Mouse (Mus musculus) cerebellum, adult 2 months (tissue): Measurements from ENCODE around the gene Dzip1. TPM values are rescaled to one million over a fixed set of nuclear protein-coding genes. Genes with fewer than 3 reads are reported as not detected.
A peak's percentile ranks its signal among the peaks of the same experiment; 100 is the strongest.

Experiments
- DNase-seq, 2 experiments: peaks; one replicate each; pipeline ENCODE4 v3.0.0; 2021
- H3K27ac ChIP-seq: fragments of 200-500 bp; 2 replicates; pipeline ENCODE4 v1.5.1; 2012; ENCODE audit warnings: low read length, control low read depth, inconsistent platforms; ENCODE audit not compliant: insufficient read depth
- H3K27me3 ChIP-seq: fragments of 200-500 bp; 2 replicates; pipeline ENCODE4 v1.6.1; 2012; ENCODE audit warnings: inconsistent platforms, mild to moderate bottlenecking, low read length, moderate library complexity; ENCODE audit not compliant: control insufficient read depth, insufficient read depth
- H3K4me1 ChIP-seq: fragments of 200-500 bp; 2 replicates; pipeline ENCODE4 v1.6.1; 2011; ENCODE audit warnings: low read length; ENCODE audit not compliant: control insufficient read depth, insufficient read depth
- H3K4me3 ChIP-seq: fragments of 200-500 bp; replicated peaks from 2 replicates; pipeline ENCODE3; 2011; ENCODE audit warnings: mild to moderate bottlenecking, low read depth, low read length, control low read depth; ENCODE audit not compliant: insufficient read depth
- CTCF ChIP-seq: fragments of 200-500 bp; IDR thresholded peaks from 2 replicates; pipeline ENCODE4 v1.5.1; 2011; ENCODE audit warnings: low read depth, mild to moderate bottlenecking, control low read depth, low read length, moderate library complexity, borderline replicate concordance; ENCODE audit not compliant: insufficient read depth
- POLR2A ChIP-seq: fragments of 200-500 bp; IDR thresholded peaks from 2 replicates; pipeline ENCODE4 v1.6.1; 2011; ENCODE audit warnings: low read length, control low read depth, borderline replicate concordance; ENCODE audit not compliant: insufficient read depth
- WGBS: fragments of 180-500 bp; shearing (Covaris S2); methylation state at CpG from one replicate; pipeline ENCODE4 v1.1.7; 2018; 5-methylcytosine and 5-hydroxymethylcytosine counted together
- polyA plus RNA-seq: library from polyadenylated mRNA; depleted of rRNA; stranded (reverse); fragments of >200 nt; gene quantifications from 2 replicates; pipeline ENCODE4 v1.2.3, GENCODE M21; 2012

The Dzip1 gene
- polyA plus RNA-seq, 1 experiment = 75.3 TPM

- TF ChIP-seq CTCF (no peak), POLR2A (no peak)
- no peak for DNase-seq
- no peaks in the 10 kb centered on the region for H3K27me3 ChIP-seq
- H3K4me1 ChIP-seq = no peaks in the 10 kb centered on the region
- H3K27ac ChIP-seq = no peak overlapping the region
- 94% methylated on average over 10 of the region's 10 CpGs for WGBS
- H3K4me3 ChIP-seq = no peak overlapping the region
Measured at GRCm38 (mm10) chr14:118866014-118866811, 59.0 kb downstream of the Dzip1 start.

DNA sequence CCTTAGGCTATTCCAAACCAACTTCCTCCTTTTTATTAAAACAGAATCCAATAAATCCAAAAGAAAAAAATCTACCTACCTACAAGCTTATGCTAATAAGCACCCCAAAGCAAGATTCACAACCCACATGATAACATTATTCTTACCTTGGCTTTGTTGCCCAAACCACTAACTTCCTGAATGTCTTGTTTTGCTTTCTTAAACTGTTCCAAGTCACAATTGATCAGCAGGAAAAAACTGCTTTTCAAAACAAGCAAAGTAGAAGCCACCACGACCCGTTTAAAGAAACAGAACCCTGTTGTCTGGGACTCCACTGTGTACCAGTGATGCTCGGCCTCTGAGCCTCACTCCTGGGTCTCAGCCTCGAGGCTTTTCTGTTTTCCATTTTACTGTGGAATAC is 60.4 kb downstream of the Dzip1 start:
- H3K27ac ChIP-seq = no peak overlapping the region

GRCm38 (mm10) chr14:118862253-118862652 is 63.0 kb downstream of the Dzip1 start:
- 80% methylated on average over 7 of the region's 7 CpGs for WGBS

More for the DNA sequence above, 60.4 kb downstream of the Dzip1 start:
- Histone ChIP-seq H3K27me3 (no peaks in the 10 kb centered on the region; the same call in 1 of the 2 replicates), H3K4me3 (no peak overlapping the region), H3K4me1 (no peaks in the 10 kb centered on the region)
- DNase-seq = no peak
- TF ChIP-seq POLR2A (no peak), CTCF (no peak)
- WGBS = 60% methylated on average over 4 of the region's 4 CpGs

DNA sequence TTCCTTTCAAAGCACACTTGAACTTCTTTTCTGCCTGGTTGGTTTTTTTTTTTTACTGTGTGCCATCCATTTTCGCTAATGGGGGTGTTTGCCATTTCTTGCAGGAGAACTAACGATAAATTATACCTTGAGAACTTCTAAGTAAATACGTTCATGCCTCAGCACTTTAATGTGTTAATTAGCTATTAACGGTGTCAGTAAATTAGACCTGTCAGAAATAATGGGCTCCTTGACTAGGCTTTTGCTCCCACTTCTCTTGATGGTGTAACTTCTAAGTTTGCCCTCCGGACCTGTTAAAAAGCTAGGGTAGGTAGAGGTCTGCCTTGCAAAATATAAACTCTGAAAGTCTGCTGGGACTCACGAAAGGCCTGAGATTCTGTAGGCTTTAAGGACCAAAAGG is 66.9 kb downstream of the Dzip1 start:
- DNase-seq = no peak
- 81% methylated on average over 6 of the region's 6 CpGs for WGBS
- no peak overlapping the region; the same call in 1 of the 2 replicates for H3K27ac ChIP-seq
- no peaks in the 10 kb centered on the region; the same call in 1 of the 2 replicates for H3K27me3 ChIP-seq
- TF ChIP-seq CTCF (no peak), POLR2A (no peak)
- H3K4me1 ChIP-seq = 0 out of 2 replicates have a peak, but pooled peaks cover 2% of the 10 kb centered on the region
- H3K4me3 ChIP-seq = no peak overlapping the region

More at GRCm38 (mm10) chr14:118862253-118862652, 63.0 kb downstream of the Dzip1 start:
- H3K27ac ChIP-seq = no peak overlapping the region
- TF ChIP-seq POLR2A = no peak
- TF ChIP-seq CTCF = no peak
- H3K27me3 ChIP-seq = no peaks in the 10 kb centered on the region; the same call in 1 of the 2 replicates
- DNase-seq = no peak
- H3K4me3 ChIP-seq = no peak overlapping the region
- H3K4me1 ChIP-seq = no peaks in the 10 kb centered on the region

DNA sequence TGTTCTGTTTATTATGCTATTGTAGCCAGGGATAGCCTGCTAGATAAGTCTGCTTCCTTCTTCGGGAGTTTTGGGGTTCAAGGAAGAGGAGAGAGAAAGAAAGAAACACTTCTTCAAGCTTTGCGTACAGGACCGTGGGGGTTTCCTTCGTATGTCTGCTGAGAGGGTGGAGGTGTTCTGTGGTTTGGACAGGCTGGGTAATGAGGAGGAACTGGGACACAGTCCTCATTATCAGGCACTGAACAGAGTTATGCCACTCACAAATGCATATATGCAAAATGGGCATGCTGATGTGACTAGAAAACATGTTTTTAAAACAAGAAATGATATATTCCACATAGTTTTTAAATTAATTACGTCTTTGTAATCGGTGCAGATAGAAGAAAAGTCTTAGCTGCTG is 68.7 kb downstream of the Dzip1 start:
- TF ChIP-seq CTCF (no peak), POLR2A (no peak)
- WGBS = 76% methylated on average over 6 of the region's 6 CpGs
- no peak overlapping the region for H3K27ac ChIP-seq
- 0 out of 2 replicates have a peak, but pooled peaks cover 2% of the 10 kb centered on the region for H3K4me1 ChIP-seq
- H3K27me3 ChIP-seq = no peaks in the 10 kb centered on the region; the same call in 1 of the 2 replicates
- no peak overlapping the region for H3K4me3 ChIP-seq
- DNase-seq = no peak

- H3K27ac ChIP-seq = no peak overlapping the region
- H3K4me1 ChIP-seq = 0 out of 2 replicates have a peak, but pooled peaks cover 2% of the 10 kb centered on the region
Measured at GRCm38 (mm10) chr14:118855141-118855800, 70.0 kb downstream of the Dzip1 start.

GRCm38 (mm10) chr14:118854371-118855114 is 70.7 kb downstream of the Dzip1 start:
- TF ChIP-seq POLR2A = no peak
- TF ChIP-seq CTCF = no peak
- peak; percentile 9 to 23 for DNase-seq
- 0 out of 2 replicates have a peak, but pooled peaks cover 2% of the 10 kb centered on the region for H3K4me1 ChIP-seq
- WGBS = 4% methylated on average over 48 of the region's 48 CpGs
- peak overlapping the region; percentile 44 for H3K4me3 ChIP-seq
- H3K27me3 ChIP-seq = no peaks in the 10 kb centered on the region; the same call in 1 of the 2 replicates
- no peak overlapping the region for H3K27ac ChIP-seq

More at GRCm38 (mm10) chr14:118855141-118855800, 70.0 kb downstream of the Dzip1 start:
- H3K27me3 ChIP-seq = no peaks in the 10 kb centered on the region; the same call in 1 of the 2 replicates
- H3K4me3 ChIP-seq = peak overlapping the region; percentile 44
- TF ChIP-seq CTCF (no peak), POLR2A (no peak)
- 1% methylated on average over 28 of the region's 28 CpGs for WGBS
- no peak for DNase-seq
